Mouse (Mus musculus): Measurements from ENCODE around the gene Clec2d. TPM values are rescaled to one million over a fixed set of nuclear protein-coding genes. Genes with fewer than 3 reads are reported as not detected.
"Not testable (repeated sequence)": the region's sequence is repeated elsewhere in the genome, so short reads cannot be mapped to it uniquely, and the experiment has no call there.

The Clec2d gene
- polyA plus RNA-seq, 1 experiment from 2014 or later: 1.1 TPM

DNA sequence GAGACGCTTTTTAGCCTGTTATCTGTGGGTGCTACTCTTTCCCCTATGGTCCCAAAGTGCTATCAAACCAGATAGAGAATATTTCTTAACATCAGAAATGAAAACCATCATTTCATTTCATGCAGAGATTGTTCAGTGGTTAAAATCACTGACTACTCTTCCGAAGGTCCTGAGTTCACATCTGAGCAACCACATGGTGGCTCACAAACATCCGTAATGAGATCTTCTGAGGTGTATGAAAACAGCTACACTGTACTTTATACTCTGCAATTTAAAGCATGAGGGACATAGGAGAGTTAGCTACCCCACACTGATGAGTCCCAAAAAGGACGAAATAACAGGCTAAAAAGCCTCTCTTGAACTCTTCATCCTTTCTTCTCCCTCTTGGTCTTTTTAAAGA, 5.6 kb downstream of the Clec2d start:
- H3K27ac ChIP-seq (ENCODE audit: low read depth, low read length): no peak overlapping the region
- no peak for ATAC-seq
- TF ChIP-seq CTCF (IDR thresholded peaks at IDR 0.05; ENCODE audit: low read depth): no peak
- H3K9ac ChIP-seq (ENCODE audit: low read depth, low read length): no peak overlapping the region
- peaks cover 4% of the 10 kb centered on the region; the same call in 1 of the 2 replicates for H3K4me1 ChIP-seq (replicated peaks; ENCODE audit: control insufficient read depth, insufficient read depth, low read length)
- peaks cover 34% of the 10 kb centered on the region for H3K36me3 ChIP-seq (ENCODE audit: control insufficient read depth, insufficient read depth)
- no peaks in the 10 kb centered on the region for H3K9me3 ChIP-seq (ENCODE audit: control insufficient read depth)
- 89% methylated on average over 4 of the region's 4 CpGs for WGBS
- no peak overlapping the region for H3K4me2 ChIP-seq (replicated peaks; ENCODE audit: low read depth)
- H3K4me3 ChIP-seq (ENCODE audit: low read depth, low read length): no peak overlapping the region
- H3K27me3 ChIP-seq (replicated peaks; ENCODE audit: control insufficient read depth, insufficient read depth, low read length): no peaks in the 10 kb centered on the region

DNA sequence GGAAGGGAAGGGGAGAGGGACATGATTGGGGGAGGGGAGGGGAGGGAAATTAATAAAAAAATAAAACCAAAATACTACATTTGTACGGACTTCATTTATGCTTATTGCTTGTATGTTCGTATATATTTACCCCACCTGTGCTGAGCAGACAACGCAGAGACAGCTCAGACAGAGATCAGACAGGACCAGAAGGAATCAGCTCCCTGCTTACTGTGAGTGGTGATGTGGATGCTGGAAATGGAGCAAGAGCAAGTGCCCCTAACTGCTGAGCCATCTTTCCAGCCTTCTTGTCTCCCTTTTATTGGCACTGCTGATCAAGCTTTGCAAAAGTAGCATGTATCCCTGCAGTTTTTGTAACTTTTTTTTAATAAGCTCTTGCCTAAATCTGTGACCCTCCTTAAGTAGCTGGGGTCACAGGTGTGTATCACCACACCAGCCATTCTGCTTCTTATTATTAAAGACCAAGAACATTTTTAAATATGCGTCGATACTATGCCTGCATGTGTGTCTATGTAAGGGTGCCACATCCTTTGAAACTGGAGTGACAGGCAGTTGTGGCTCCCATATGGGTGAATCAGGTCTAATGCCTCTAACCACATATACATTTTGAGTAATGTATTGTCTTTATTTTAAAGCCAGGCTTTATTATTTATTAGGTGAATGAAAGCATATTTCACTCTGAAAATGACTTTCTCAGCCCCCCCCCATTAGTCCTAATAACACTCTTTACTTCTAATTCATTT, 6.2 kb downstream of the Clec2d start:
- WGBS: 90% methylated on average over 5 of the region's 5 CpGs
- no peak overlapping the region for H3K9ac ChIP-seq (ENCODE audit: low read depth, low read length)
- H3K4me2 ChIP-seq (replicated peaks; ENCODE audit: low read depth): no peak overlapping the region
- H3K4me1 ChIP-seq (replicated peaks; ENCODE audit: control insufficient read depth, insufficient read depth, low read length): peaks cover 4% of the 10 kb centered on the region; the same call in 1 of the 2 replicates
- no peaks in the 10 kb centered on the region for H3K27me3 ChIP-seq (replicated peaks; ENCODE audit: control insufficient read depth, insufficient read depth, low read length)
- TF ChIP-seq CTCF (IDR thresholded peaks at IDR 0.05; ENCODE audit: low read depth): no peak
- ATAC-seq: no peak
- peaks cover 34% of the 10 kb centered on the region for H3K36me3 ChIP-seq (ENCODE audit: control insufficient read depth, insufficient read depth)
- H3K4me3 ChIP-seq (ENCODE audit: low read depth, low read length): no peak overlapping the region
- no peak overlapping the region for H3K27ac ChIP-seq (ENCODE audit: low read depth, low read length)
- H3K9me3 ChIP-seq (ENCODE audit: control insufficient read depth): no peaks in the 10 kb centered on the region

DNA sequence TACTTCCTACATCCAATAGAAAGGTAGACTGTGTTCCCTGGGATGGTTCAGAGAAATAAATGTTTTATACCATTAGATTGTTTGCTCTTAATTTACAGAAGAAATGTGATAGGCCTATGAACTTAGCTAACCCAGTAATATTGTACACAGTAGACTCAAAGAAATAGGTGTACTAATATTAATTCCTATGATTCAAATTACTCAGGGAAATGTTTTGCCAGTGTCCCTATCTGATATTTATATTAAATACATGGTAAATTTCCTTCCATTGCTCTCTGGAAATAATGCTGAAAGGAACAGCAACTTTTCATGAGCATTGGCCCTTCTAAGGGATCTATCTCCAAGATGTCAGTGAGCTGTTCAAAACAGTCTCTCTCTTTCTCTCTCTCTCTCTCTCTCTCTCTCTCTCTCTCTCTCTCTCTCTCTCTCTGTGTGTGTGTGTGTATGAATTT, 6.8 kb downstream of the Clec2d start:
- no peak overlapping the region for H3K9ac ChIP-seq (ENCODE audit: low read depth, low read length)
- no peaks in the 10 kb centered on the region for H3K9me3 ChIP-seq (ENCODE audit: control insufficient read depth)
- no peak for TF ChIP-seq CTCF (IDR thresholded peaks at IDR 0.05; ENCODE audit: low read depth)
- no peak overlapping the region for H3K4me3 ChIP-seq (ENCODE audit: low read depth, low read length)
- H3K4me2 ChIP-seq (replicated peaks; ENCODE audit: low read depth): no peak overlapping the region
- no peak overlapping the region for H3K27ac ChIP-seq (ENCODE audit: low read depth, low read length)
- no peaks in the 10 kb centered on the region for H3K27me3 ChIP-seq (replicated peaks; ENCODE audit: control insufficient read depth, insufficient read depth, low read length)
- peaks cover 4% of the 10 kb centered on the region; the same call in 1 of the 2 replicates for H3K4me1 ChIP-seq (replicated peaks; ENCODE audit: control insufficient read depth, insufficient read depth, low read length)
- H3K36me3 ChIP-seq (ENCODE audit: control insufficient read depth, insufficient read depth): peaks cover 34% of the 10 kb centered on the region
- no peak for ATAC-seq

DNA sequence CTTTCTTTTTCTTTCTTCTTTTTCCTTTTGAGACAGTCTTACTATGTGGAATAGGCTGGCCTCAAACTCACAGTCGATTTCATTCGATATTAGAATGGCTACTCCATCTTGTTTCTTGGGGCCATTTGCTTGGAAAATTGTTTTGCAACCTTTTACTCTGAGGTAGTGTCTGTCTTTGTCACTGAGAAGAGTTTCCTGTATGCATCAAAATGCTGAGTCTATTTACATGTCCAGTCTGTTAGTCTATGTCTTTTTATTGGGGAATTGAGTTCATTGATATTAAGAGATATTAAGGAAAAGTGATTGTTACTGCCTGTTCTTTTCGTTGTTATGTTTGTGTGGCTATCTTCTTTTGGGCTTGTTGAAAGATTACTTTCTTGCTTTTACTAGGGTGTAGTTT, 7.4 kb downstream of the Clec2d start:
- WGBS: 93% methylated on average over 3 of the region's 3 CpGs
- not testable (repeated sequence) for H3K9ac ChIP-seq (ENCODE audit: low read depth, low read length); H3K4me2 ChIP-seq (replicated peaks; ENCODE audit: low read depth); H3K27me3 ChIP-seq (replicated peaks; ENCODE audit: control insufficient read depth, insufficient read depth, low read length); H3K27ac ChIP-seq (ENCODE audit: low read depth, low read length); ATAC-seq; H3K9me3 ChIP-seq (ENCODE audit: control insufficient read depth); H3K4me3 ChIP-seq (ENCODE audit: low read depth, low read length); H3K4me1 ChIP-seq (replicated peaks; ENCODE audit: control insufficient read depth, insufficient read depth, low read length)
- peaks cover 34% of the 10 kb centered on the region for H3K36me3 ChIP-seq (ENCODE audit: control insufficient read depth, insufficient read depth)

DNA sequence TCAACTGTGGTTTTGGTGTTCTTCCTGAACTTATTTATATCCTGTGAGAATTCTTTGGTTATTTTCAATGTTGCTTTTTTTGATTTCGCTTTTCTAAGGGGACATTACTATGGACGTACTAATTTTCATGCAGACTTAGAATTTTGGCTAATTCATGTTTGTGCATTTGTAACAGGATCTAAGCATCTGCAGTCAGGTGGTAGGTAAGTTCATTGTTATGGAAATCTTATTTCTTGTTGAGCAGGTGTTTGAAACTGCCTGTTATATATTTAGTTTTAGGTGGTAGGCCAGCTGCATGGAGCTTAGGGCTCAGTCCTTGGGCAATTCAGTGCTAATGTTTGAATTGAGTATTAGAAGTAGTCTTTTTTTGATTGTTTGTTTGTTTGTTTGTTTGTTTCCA, 13.0 kb downstream of the Clec2d start:
- Histone ChIP-seq H3K4me1 (replicated peaks; ENCODE audit: control insufficient read depth, insufficient read depth, low read length) (no peaks in the 10 kb centered on the region), H3K9me3 (ENCODE audit: control insufficient read depth) (no peaks in the 10 kb centered on the region), H3K27ac (ENCODE audit: low read depth, low read length) (no peak overlapping the region), H3K27me3 (replicated peaks; ENCODE audit: control insufficient read depth, insufficient read depth, low read length) (no peaks in the 10 kb centered on the region), H3K9ac (ENCODE audit: low read depth, low read length) (no peak overlapping the region), H3K36me3 (ENCODE audit: control insufficient read depth, insufficient read depth) (no peaks in the 10 kb centered on the region), H3K4me3 (ENCODE audit: low read depth, low read length) (no peak overlapping the region), H3K4me2 (replicated peaks; ENCODE audit: low read depth) (no peak overlapping the region)
- ATAC-seq: no peak
- TF ChIP-seq CTCF (IDR thresholded peaks at IDR 0.05; ENCODE audit: low read depth): no peak
- 94% methylated on average over 2 of the region's 2 CpGs for WGBS

DNA sequence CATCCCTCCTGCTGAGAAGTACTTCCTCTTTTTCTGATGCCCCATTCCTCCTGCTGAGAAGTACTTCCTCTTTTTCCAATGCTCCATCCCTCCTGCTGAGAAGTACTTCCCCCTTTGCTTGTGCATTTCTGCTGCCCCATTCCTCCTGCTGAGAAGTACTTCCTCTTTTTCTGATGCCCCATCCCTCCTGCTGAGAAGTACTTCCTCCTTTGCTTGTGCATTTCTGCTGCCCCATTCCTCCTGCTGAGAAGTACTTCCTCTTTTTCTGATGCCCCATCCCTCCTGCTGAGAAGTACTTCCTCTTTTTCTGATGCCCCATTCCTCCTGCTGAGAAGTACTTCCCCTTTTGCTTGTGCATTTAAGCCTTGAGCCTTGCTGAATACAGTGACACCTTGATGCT, 19.7 kb downstream of the Clec2d start:
- H3K9ac ChIP-seq (ENCODE audit: low read depth, low read length); H3K27me3 ChIP-seq (replicated peaks; ENCODE audit: control insufficient read depth, insufficient read depth, low read length); ATAC-seq: not testable (repeated sequence)

DNA sequence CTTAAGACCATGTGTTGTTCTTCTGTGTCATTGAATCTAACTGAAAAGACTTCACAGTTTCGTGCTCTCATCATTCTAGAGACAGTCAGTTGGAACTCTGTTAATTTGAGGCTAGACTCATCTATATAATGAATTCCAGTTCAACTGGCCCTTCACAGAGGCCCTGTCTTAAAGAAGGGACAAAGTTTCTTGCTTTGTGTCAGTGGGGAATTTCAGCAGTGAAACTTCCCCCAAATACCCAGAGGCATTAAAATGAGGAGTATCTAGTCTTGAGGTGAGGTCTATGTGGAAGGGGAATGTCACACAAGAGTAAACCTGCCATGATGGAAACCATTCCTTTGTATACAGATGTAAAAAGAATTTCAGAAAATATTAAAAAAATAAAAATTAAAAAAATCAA, 21.9 kb downstream of the Clec2d start:
- no peak for TF ChIP-seq CTCF (IDR thresholded peaks at IDR 0.05; ENCODE audit: low read depth)
- H3K27me3 ChIP-seq (replicated peaks; ENCODE audit: control insufficient read depth, insufficient read depth, low read length): no peaks in the 10 kb centered on the region
- no peak for ATAC-seq
- H3K4me2 ChIP-seq (replicated peaks; ENCODE audit: low read depth): no peak overlapping the region
- H3K4me1 ChIP-seq (replicated peaks; ENCODE audit: control insufficient read depth, insufficient read depth, low read length): no peaks in the 10 kb centered on the region
- H3K27ac ChIP-seq (ENCODE audit: low read depth, low read length): no peak overlapping the region
- WGBS: 89% methylated on average over 1 of the region's 1 CpGs
- no peak overlapping the region for H3K9ac ChIP-seq (ENCODE audit: low read depth, low read length)
- H3K36me3 ChIP-seq (ENCODE audit: control insufficient read depth, insufficient read depth): no peaks in the 10 kb centered on the region
- no peaks in the 10 kb centered on the region for H3K9me3 ChIP-seq (ENCODE audit: control insufficient read depth)
- H3K4me3 ChIP-seq (ENCODE audit: low read depth, low read length): no peak overlapping the region

More for the DNA sequence above, 19.7 kb downstream of the Clec2d start:
- H3K4me1 ChIP-seq (replicated peaks; ENCODE audit: control insufficient read depth, insufficient read depth, low read length); H3K36me3 ChIP-seq (ENCODE audit: control insufficient read depth, insufficient read depth); H3K4me3 ChIP-seq (ENCODE audit: low read depth, low read length); H3K4me2 ChIP-seq (replicated peaks; ENCODE audit: low read depth); H3K9me3 ChIP-seq (ENCODE audit: control insufficient read depth); H3K27ac ChIP-seq (ENCODE audit: low read depth, low read length): not testable (repeated sequence)
